Mouse (Mus musculus): Measurements from ENCODE around the gene Btg4. TPM values are rescaled to one million over a fixed set of nuclear protein-coding genes. Genes with fewer than 3 reads are reported as not detected.

Gene Btg4
- polyA plus RNA-seq, 1 experiment, result 10.2 TPM

DNA sequence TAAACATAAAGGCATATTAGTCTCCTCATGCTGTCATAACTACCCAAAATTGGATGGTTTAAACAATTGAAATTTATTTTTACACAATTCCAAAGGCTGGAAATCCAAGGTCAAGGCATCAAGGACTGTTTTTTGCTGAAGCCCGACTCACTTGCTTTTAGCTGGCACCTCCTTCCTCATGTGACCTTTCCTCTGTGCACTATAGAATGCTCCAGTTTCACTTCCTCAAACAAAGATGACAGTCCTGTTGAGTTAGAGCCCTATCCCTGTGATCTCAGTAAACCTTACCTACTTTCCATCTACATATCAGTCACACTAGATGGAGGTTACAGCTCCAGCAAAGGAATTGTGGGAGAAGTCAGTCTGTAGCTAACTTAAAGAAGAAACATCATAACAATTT, 30.6 kb upstream of the Btg4 start:
- no peak overlapping the region for H3K4me3 ChIP-seq (ENCODE audit: control insufficient read depth, low read depth, low read length)
- H3K4me1 ChIP-seq (ENCODE audit: control insufficient read depth, insufficient read depth, low read length), result no peaks in the 10 kb centered on the region
- TF ChIP-seq CTCF (IDR thresholded peaks at IDR 0.05; ENCODE audit: control insufficient read depth, insufficient read depth, insufficient replicate concordance, low read depth, low read length) (no peak), POLR2A (IDR thresholded peaks at IDR 0.05; ENCODE audit: control insufficient read depth, low read depth, low read length) (no peak)
- H3K27me3 ChIP-seq (ENCODE audit: control insufficient read depth, insufficient read depth, low read length), result no peaks in the 10 kb centered on the region
- H3K36me3 ChIP-seq (ENCODE audit: control insufficient read depth, insufficient read depth, low read length), result no peaks in the 10 kb centered on the region
- no peak overlapping the region for H3K27ac ChIP-seq (ENCODE audit: control insufficient read depth, insufficient read depth, low read depth, low read length)

DNA sequence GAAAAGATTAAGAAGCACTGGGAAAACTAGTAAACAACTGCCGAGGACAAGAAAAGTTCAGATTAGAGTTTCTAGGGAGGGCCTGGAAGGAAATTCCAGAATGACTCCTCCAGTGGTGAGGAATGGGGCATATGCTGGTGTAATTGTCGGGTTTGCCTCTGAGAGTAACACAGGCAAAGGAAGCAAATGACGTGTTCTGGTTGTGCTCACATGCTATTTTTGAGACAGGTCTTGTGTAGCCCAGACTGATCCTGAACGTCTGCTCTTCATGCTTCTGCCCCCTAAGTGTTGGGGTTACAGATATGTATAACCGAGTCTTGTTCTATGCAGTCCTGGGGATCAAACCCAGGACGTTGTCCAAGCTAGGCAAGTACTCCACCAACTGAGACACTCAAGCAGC, 29.1 kb upstream of the Btg4 start:
- no peak for TF ChIP-seq CTCF (IDR thresholded peaks at IDR 0.05; ENCODE audit: control insufficient read depth, insufficient read depth, insufficient replicate concordance, low read depth, low read length)
- TF ChIP-seq POLR2A (IDR thresholded peaks at IDR 0.05; ENCODE audit: control insufficient read depth, low read depth, low read length), result no peak
- Histone ChIP-seq H3K4me1 (ENCODE audit: control insufficient read depth, insufficient read depth, low read length) (no peaks in the 10 kb centered on the region), H3K4me3 (ENCODE audit: control insufficient read depth, low read depth, low read length) (no peak overlapping the region), H3K27me3 (ENCODE audit: control insufficient read depth, insufficient read depth, low read length) (no peaks in the 10 kb centered on the region), H3K27ac (ENCODE audit: control insufficient read depth, insufficient read depth, low read depth, low read length) (no peak overlapping the region), H3K36me3 (ENCODE audit: control insufficient read depth, insufficient read depth, low read length) (no peaks in the 10 kb centered on the region)

DNA sequence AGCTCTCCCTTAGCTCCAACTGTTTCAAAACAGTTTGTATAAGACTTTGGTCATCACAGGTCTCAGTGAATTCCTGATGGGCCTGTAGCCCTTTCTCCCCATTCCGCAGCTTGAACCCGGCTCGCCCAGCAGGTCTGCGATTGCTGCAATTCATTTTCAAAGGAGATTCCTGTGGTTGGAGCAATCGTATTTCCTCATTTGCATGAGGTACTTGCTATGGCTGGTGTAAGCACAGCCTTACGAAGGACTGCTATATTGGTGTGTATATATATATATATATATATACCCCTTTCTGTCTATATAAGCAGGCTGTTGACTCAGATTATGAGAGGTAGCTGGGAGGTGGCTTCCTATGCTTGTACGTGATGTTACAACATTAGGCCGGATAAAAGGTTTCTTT, 28.4 kb upstream of the Btg4 start:
- no peaks in the 10 kb centered on the region for H3K4me1 ChIP-seq (ENCODE audit: control insufficient read depth, insufficient read depth, low read length)
- H3K36me3 ChIP-seq (ENCODE audit: control insufficient read depth, insufficient read depth, low read length), result no peaks in the 10 kb centered on the region
- H3K27me3 ChIP-seq (ENCODE audit: control insufficient read depth, insufficient read depth, low read length), result no peaks in the 10 kb centered on the region
- no peak overlapping the region for H3K4me3 ChIP-seq (ENCODE audit: control insufficient read depth, low read depth, low read length)
- TF ChIP-seq POLR2A (IDR thresholded peaks at IDR 0.05; ENCODE audit: control insufficient read depth, low read depth, low read length), result no peak
- TF ChIP-seq CTCF (IDR thresholded peaks at IDR 0.05; ENCODE audit: control insufficient read depth, insufficient read depth, insufficient replicate concordance, low read depth, low read length), result no peak
- H3K27ac ChIP-seq (ENCODE audit: control insufficient read depth, insufficient read depth, low read depth, low read length), result no peak overlapping the region

DNA sequence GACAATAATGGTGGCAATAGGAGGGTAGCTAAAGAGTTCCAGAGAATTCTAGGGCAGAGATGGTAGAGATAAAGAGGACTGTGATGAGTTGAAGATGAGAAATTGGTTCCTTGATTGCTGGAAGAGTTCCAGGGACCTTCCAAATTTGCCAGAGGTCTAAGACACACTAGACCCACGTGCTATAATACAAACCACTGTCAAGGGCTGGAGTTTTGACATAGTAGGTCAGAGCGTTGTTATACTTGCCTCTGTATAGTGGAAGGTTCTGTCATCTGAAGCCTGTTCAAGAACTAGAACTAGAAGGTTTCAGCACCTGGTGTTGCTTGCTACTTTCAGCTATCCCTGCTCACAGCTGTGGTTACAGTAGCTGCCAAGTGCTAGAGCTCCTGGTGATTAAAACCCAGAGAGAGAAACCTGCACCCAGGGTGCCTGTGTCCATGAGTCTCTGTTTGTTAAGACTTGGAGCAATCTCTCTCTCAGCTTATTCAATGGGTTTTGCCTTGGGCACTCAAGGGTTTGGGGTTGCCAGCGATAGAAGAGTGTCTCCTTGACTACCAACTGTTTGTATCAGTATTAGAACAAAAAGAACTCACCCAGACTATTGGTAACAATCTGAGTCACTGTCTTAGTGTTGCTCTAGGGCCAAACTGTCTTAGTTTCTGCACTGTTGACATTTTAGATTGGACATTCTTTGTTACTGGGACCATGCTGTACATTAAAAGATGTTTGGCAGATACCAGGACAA, 27.7 kb upstream of the Btg4 start:
- Histone ChIP-seq H3K27ac (ENCODE audit: control insufficient read depth, insufficient read depth, low read depth, low read length) (no peak overlapping the region), H3K36me3 (ENCODE audit: control insufficient read depth, insufficient read depth, low read length) (no peaks in the 10 kb centered on the region), H3K4me1 (ENCODE audit: control insufficient read depth, insufficient read depth, low read length) (no peaks in the 10 kb centered on the region), H3K27me3 (ENCODE audit: control insufficient read depth, insufficient read depth, low read length) (no peaks in the 10 kb centered on the region), H3K4me3 (ENCODE audit: control insufficient read depth, low read depth, low read length) (no peak overlapping the region)
- TF ChIP-seq CTCF (IDR thresholded peaks at IDR 0.05; ENCODE audit: control insufficient read depth, insufficient read depth, insufficient replicate concordance, low read depth, low read length), result no peak
- no peak for TF ChIP-seq POLR2A (IDR thresholded peaks at IDR 0.05; ENCODE audit: control insufficient read depth, low read depth, low read length)

DNA sequence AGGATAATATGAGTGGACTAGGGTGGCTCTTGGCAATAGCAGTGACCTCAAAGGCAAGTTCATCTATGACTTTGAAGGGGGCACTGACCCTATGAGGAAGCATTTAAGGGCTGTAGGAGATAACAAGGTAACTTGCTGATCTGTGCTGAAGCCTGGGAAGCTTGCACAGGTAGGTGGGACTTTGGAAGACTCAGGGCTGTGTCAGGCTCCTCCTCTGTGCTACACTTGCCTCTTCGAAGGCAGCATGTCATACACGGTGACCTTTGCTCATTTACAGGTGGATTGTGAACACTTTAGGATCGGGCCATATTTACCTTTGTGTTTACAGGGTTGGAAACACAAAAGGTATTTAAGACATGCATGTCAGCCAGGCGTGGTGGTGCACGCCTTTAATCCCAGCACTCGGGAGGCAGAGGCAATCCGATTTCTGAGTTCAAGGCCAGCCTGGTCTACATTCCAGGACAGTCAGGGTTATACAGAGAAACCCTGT, 19.2 kb upstream of the Btg4 start:
- H3K4me3 ChIP-seq (ENCODE audit: control insufficient read depth, low read depth, low read length), result no peak overlapping the region
- no peaks in the 10 kb centered on the region for H3K36me3 ChIP-seq (ENCODE audit: control insufficient read depth, insufficient read depth, low read length)
- no peaks in the 10 kb centered on the region for H3K27me3 ChIP-seq (ENCODE audit: control insufficient read depth, insufficient read depth, low read length)
- TF ChIP-seq POLR2A (IDR thresholded peaks at IDR 0.05; ENCODE audit: control insufficient read depth, low read depth, low read length) (no peak), CTCF (IDR thresholded peaks at IDR 0.05; ENCODE audit: control insufficient read depth, insufficient read depth, insufficient replicate concordance, low read depth, low read length) (no peak)
- H3K27ac ChIP-seq (ENCODE audit: control insufficient read depth, insufficient read depth, low read depth, low read length), result no peak overlapping the region
- H3K4me1 ChIP-seq (ENCODE audit: control insufficient read depth, insufficient read depth, low read length), result no peaks in the 10 kb centered on the region

DNA sequence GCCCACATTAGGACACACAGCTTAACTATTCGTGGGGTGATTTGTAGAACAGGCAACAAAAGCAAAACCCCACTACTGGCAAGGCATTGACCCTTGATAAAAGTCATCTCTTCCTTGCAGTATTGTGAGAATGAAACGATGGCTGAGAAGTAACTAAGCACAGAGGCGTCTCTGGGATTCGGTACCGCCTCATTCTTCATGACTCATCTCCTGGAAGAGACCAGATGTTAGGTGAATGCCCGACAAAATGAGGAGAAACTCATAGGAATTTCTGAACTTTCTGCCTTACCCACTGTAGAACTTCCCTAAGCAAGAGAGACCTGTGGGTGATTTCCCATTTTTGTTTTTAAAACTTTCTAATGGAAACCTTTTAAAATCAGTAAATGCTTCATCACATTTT, 18.6 kb upstream of the Btg4 start:
- TF ChIP-seq POLR2A (IDR thresholded peaks at IDR 0.05; ENCODE audit: control insufficient read depth, low read depth, low read length), result no peak
- no peak for TF ChIP-seq CTCF (IDR thresholded peaks at IDR 0.05; ENCODE audit: control insufficient read depth, insufficient read depth, insufficient replicate concordance, low read depth, low read length)

DNA sequence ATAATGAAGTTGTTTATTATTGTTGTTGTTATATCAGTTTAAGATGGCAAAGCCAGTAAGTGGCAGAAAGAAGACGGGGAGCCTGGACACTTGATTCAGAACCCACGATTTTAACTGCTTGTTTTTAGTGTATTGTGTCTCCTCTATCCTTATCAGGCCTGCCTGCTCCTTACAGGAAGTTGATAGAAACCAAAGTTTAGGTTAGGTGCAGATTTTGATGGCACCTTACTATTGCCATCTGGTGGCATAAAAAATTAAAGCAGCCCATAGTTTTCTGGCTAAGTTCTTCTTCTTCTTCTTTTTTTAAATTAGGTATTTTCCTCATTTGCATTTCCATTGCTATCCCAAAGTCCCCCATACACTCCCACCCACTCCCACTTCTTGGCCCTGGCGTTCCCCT, 8.5 kb upstream of the Btg4 start:
- Histone ChIP-seq H3K4me1 (ENCODE audit: control insufficient read depth, insufficient read depth, low read length) (no peaks in the 10 kb centered on the region), H3K27me3 (ENCODE audit: control insufficient read depth, insufficient read depth, low read length) (no peaks in the 10 kb centered on the region), H3K4me3 (ENCODE audit: control insufficient read depth, low read depth, low read length) (no peak overlapping the region), H3K27ac (ENCODE audit: control insufficient read depth, insufficient read depth, low read depth, low read length) (no peak overlapping the region), H3K36me3 (ENCODE audit: control insufficient read depth, insufficient read depth, low read length) (no peaks in the 10 kb centered on the region)
- TF ChIP-seq POLR2A (IDR thresholded peaks at IDR 0.05; ENCODE audit: control insufficient read depth, low read depth, low read length) (no peak), CTCF (IDR thresholded peaks at IDR 0.05; ENCODE audit: control insufficient read depth, insufficient read depth, insufficient replicate concordance, low read depth, low read length) (no peak)

More for the DNA sequence above, 18.6 kb upstream of the Btg4 start:
- H3K36me3 ChIP-seq (ENCODE audit: control insufficient read depth, insufficient read depth, low read length), result no peaks in the 10 kb centered on the region
- H3K4me3 ChIP-seq (ENCODE audit: control insufficient read depth, low read depth, low read length), result no peak overlapping the region
- H3K27me3 ChIP-seq (ENCODE audit: control insufficient read depth, insufficient read depth, low read length), result no peaks in the 10 kb centered on the region
- H3K27ac ChIP-seq (ENCODE audit: control insufficient read depth, insufficient read depth, low read depth, low read length), result no peak overlapping the region
- H3K4me1 ChIP-seq (ENCODE audit: control insufficient read depth, insufficient read depth, low read length), result no peaks in the 10 kb centered on the region

All from testis, adult 2 months (tissue).